Mouse (Mus musculus) hindbrain, embryonic 16.5 days (tissue): ENCODE measurements at regions not wholly inside any gene's neighbourhood (a gene's known extent, or its start where the extent isn't known, plus 50 kb on each side); places are given as distances from the start of the nearest gene placed in this dataset.

ENCODE experiments used
- ATAC-seq: fragments of 200-750 bp; cut with Nextera tagmentation; 2 replicates; pipeline ENCODE4 v1.8.0; 2017; ENCODE audit warnings: moderate TSS enrichment, moderate library complexity
- H3K27ac ChIP-seq: fragments of 300-500 bp; sonication (generic); 2 replicates; pipeline ENCODE4 v1.5.1; 2014; ENCODE audit warnings: low read depth, mild to moderate bottlenecking, control low read depth, low read length, moderate library complexity
- H3K27me3 ChIP-seq: fragments of 300-500 bp; sonication (generic); replicated peaks from 2 replicates; pipeline ENCODE4 v1.6.1; 2014; ENCODE audit warnings: low read length; ENCODE audit not compliant: control insufficient read depth, insufficient read depth
- H3K36me3 ChIP-seq: fragments of 300-500 bp; sonication (generic); 2 replicates; pipeline ENCODE4 v1.6.1; 2014; ENCODE audit warnings: mild to moderate bottlenecking, low read length, moderate library complexity, mixed read lengths; ENCODE audit not compliant: control insufficient read depth, insufficient read depth
- H3K4me1 ChIP-seq: fragments of 300-500 bp; sonication (generic); 2 replicates; pipeline ENCODE4 v1.6.1; 2014; ENCODE audit warnings: low read depth, low read length; ENCODE audit not compliant: control insufficient read depth, insufficient read depth
- H3K4me2 ChIP-seq: fragments of 300-500 bp; sonication (generic); 2 replicates; pipeline ENCODE4 v1.6.1; 2014; ENCODE audit warnings: mild to moderate bottlenecking, low read length, control low read depth, moderate library complexity
- H3K4me3 ChIP-seq: fragments of 300-500 bp; sonication (generic); 2 replicates; pipeline ENCODE4 v1.5.1; 2014; ENCODE audit warnings: mild to moderate bottlenecking, low read length, control low read depth, moderate library complexity
- H3K9ac ChIP-seq: fragments of 300-500 bp; sonication (generic); 2 replicates; pipeline ENCODE4 v1.6.1; 2014; ENCODE audit warnings: low read depth, mild to moderate bottlenecking, control low read depth, low read length, moderate library complexity
- H3K9me3 ChIP-seq: fragments of 300-500 bp; sonication (generic); 2 replicates; pipeline ENCODE4 v1.6.1; 2014; ENCODE audit warnings: mild to moderate bottlenecking, low read length, moderate library complexity; ENCODE audit not compliant: control insufficient read depth
- whole genome bisulfite sequencing: fragments of 180-500 bp; shearing (Covaris S2); extraction: QIAGEN DNeasy Blood & Tissue Kit; methylation state at CpG from one replicate; pipeline ENCODE4 v1.1.7; 2014; 5-methylcytosine and 5-hydroxymethylcytosine counted together

DNA sequence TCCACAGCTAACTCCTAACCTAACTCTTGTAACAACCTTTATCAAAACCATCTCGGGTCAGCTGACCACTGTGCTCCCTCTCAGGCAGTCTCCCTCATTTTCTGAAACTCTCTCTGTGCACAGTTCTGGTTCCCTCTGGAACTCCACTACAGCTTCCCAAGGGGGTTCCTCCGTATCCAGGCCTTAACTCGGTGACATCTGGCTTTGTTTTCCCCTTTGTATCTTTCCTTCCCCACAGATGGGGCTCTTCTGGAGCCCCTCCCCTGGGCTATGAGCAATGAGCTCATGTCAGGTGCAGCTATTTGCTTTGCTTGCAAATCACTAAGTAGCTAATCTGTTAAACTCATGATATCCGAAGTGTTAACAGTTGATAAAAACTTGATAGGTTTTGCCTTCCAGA lies 535.6 kb downstream of the Slc4a3 start:
- Histone ChIP-seq H3K4me1 (no peaks in the 10 kb centered on the region), H3K36me3 (no peaks in the 10 kb centered on the region), H3K27me3 (no peaks in the 10 kb centered on the region), H3K9me3 (no peaks in the 10 kb centered on the region), H3K4me3 (no peak overlapping the region), H3K4me2 (no peak overlapping the region), H3K9ac (no peak overlapping the region), H3K27ac (no peak overlapping the region)
- WGBS = 49% methylated on average over 4 of the region's 4 CpGs
- ATAC-seq = no peak

DNA sequence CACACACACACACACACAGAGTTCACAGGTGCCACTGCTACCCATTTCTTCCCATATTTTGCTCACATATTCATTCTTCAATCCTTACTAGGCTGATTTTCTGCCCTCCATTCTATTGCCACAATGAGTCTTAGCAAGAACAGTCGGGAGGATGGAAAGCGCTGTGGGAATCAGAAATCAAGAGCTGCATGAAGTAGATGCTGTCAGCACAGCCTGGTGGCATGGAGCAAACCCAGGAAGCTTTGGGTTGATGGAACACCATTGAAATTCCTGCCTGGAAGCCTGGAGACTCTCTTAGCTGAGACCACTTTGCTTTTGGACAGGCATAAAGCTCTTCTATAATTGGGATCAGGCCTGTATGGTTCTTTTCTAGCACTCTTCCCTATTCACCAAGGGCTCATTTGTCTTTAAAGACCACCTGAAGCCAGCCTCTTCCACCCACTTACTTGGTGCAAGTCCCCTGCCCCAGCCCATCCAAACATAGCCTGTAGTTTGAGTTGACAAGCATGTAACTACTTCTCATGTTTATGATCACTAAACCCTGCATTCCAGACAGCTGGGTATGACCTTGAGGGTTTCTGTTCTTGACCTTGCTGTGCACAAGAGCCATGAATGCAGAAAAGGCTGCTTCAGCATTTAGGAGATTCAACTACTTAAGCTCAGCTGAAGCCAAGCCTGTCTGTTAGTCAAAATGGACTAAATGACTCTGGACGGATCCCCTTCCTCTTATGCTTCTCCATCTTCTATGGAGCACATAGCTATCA lies 537.4 kb downstream of the Slc4a3 start:
- Histone ChIP-seq H3K4me1 (no peaks in the 10 kb centered on the region), H3K27ac (no peak overlapping the region), H3K4me3 (no peak overlapping the region), H3K9ac (no peak overlapping the region), H3K9me3 (no peaks in the 10 kb centered on the region), H3K4me2 (no peak overlapping the region), H3K27me3 (no peaks in the 10 kb centered on the region), H3K36me3 (no peaks in the 10 kb centered on the region)
- no peak for ATAC-seq
- WGBS = 95% methylated on average over 3 of the region's 3 CpGs

DNA sequence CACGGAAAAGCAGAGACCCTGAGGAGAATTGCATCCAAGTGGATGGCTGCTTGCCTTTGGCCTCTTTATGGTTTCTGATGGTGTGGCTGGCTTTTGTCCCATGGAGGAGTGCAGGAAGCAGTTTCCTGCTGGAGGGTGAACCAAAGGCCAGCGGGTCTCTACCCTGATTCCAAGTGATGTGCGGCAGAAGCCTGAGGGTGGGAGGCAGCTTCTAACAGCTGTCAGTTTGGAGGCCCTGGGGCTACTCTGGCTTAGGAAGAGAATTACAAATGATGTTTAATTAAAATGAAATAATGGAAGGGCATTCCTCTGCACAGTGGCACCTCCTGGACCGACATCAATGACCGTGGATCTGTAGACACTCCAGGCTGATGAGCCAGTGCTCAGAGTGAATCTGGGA lies 545.0 kb downstream of the Slc4a3 start:
- no peak overlapping the region for H3K27ac ChIP-seq
- H3K36me3 ChIP-seq = no peaks in the 10 kb centered on the region
- ATAC-seq = 0 out of 2 replicates have a peak, but pooled peaks have one; percentile 50
- 18% methylated on average over 5 of the region's 5 CpGs for WGBS
- no peaks in the 10 kb centered on the region for H3K9me3 ChIP-seq
- H3K27me3 ChIP-seq = no peaks in the 10 kb centered on the region
- H3K4me1 ChIP-seq = no peaks in the 10 kb centered on the region
- no peak overlapping the region for H3K4me3 ChIP-seq
- no peak overlapping the region for H3K4me2 ChIP-seq
- H3K9ac ChIP-seq = no peak overlapping the region

DNA sequence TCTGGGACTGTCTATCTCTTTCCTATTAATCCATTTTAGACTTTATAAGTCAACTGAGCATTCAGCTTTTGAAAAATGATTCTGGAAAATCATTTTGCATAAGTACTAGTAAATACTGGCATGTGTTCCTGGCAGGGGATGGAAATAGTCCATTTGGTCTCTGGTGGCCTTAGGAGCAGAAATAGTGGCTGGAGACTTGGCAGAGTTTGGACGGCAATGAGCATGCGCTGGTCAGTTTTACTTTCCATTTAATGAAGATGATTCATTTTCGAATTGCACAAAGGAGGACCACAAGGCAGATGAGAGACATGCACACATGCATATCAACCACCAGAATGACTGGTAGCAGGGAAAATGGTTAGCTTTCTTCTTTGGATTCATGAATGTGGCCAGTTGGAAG lies 567.2 kb downstream of the Slc4a3 start:
- 80% methylated on average over 3 of the region's 3 CpGs for WGBS
- Histone ChIP-seq H3K27ac (no peak overlapping the region), H3K27me3 (no peaks in the 10 kb centered on the region), H3K4me2 (no peak overlapping the region), H3K9ac (no peak overlapping the region), H3K4me3 (no peak overlapping the region), H3K36me3 (no peaks in the 10 kb centered on the region), H3K4me1 (no peaks in the 10 kb centered on the region; the same call in 1 of the 2 replicates), H3K9me3 (no peaks in the 10 kb centered on the region)
- no peak for ATAC-seq

DNA sequence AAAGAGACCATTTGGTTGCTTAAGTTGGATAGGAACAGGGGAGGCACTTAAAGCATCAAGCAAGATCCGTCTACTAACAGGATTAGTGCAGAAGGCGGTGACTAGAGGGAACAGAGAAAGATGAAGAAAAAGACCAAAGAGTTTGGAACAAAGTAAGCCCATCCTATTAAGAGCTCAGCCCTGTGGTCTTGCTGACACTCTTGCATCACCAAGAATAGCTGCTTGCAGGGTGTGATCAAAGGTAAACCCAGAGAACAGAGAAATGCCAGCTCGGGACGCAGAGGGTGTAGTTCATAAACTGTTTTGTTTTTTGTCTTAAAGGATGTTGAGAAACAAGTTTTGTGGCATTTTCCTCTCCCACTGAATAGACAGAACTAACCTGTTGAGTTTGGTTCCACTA lies 574.8 kb downstream of the Slc4a3 start:
- Histone ChIP-seq H3K4me3 (no peak overlapping the region), H3K4me1 (no peaks in the 10 kb centered on the region; the same call in 1 of the 2 replicates), H3K9ac (no peak overlapping the region), H3K9me3 (no peaks in the 10 kb centered on the region), H3K36me3 (no peaks in the 10 kb centered on the region), H3K27me3 (no peaks in the 10 kb centered on the region), H3K4me2 (no peak overlapping the region), H3K27ac (no peak overlapping the region)
- ATAC-seq = no peak
- 74% methylated on average over 4 of the region's 4 CpGs for WGBS

DNA sequence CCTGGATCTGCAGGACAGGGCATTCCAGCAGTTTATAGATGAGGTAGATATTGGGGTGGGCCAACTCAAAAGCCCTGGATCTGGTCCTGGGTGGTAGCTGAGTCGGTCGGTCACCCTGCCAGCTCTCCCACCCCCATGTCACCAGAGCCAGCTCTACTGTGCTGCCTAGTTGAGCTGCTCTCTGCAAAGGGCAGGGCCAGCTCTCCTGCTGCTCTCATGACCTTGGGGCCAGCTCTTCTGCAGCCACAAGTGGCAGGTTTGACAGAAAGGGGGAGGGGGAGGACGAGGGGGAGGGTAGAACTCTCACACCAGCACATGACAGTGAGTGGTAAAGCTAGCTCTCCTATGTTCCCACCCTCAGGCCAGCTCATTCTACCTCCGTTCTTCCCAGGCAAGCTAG lies 584.3 kb downstream of the Slc4a3 start:
- Histone ChIP-seq H3K9ac (no peak overlapping the region), H3K36me3 (no peaks in the 10 kb centered on the region), H3K4me3 (no peak overlapping the region), H3K4me2 (no peak overlapping the region), H3K4me1 (no peaks in the 10 kb centered on the region), H3K27me3 (no peaks in the 10 kb centered on the region), H3K27ac (no peak overlapping the region), H3K9me3 (no peaks in the 10 kb centered on the region)
- WGBS = 43% methylated on average over 4 of the region's 4 CpGs
- no peak for ATAC-seq

DNA sequence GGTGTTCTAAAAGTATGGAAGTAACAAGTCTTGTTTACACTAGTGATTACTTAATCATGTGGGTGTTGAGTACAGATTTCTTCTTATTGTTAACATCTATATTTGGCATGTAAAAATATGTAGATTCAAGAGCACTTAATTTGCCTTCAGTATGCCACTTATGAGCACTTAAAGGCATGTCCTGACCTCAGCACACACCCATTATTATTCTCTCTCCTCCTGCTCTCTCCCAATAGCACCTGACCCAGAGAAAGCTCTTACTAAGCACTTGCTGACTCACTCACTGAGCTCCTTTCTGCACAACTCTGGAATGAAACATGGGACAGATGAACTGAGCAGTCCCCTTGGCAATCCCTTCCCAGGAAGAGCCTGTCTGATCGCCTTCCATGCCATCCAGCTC lies 590.7 kb downstream of the Slc4a3 start:
- Histone ChIP-seq H3K27ac (no peak overlapping the region), H3K9ac (no peak overlapping the region)
- WGBS = 87% methylated on average over 1 of the region's 1 CpGs

DNA sequence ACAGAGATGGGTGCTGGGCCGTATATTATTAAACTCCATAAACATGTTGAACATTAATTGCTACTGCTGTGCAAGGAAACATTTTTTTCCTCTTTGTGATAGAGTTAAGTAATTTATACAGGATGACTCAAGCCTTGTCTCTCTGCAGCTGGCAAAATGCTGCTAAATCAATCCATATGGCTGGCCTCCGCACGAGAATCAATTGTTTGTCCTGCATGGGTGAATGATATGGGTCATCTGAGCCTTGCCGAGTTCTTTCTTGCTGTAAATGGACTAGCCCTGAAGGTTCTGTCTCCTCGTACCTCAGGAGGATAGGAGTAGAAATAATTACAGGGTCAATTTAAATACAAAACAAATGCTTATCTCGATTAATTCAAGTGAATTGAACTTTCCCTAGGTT lies 591.6 kb downstream of the Slc4a3 start:
- Histone ChIP-seq H3K4me1 (no peaks in the 10 kb centered on the region), H3K4me3 (no peak overlapping the region), H3K27me3 (no peaks in the 10 kb centered on the region), H3K9ac (no peak overlapping the region), H3K27ac (no peak overlapping the region), H3K4me2 (no peak overlapping the region), H3K9me3 (no peaks in the 10 kb centered on the region), H3K36me3 (no peaks in the 10 kb centered on the region)
- WGBS = 41% methylated on average over 6 of the region's 6 CpGs
- ATAC-seq = no peak

More for the DNA sequence above, 590.7 kb downstream of the Slc4a3 start:
- ATAC-seq = no peak
- Histone ChIP-seq H3K9me3 (no peaks in the 10 kb centered on the region), H3K36me3 (no peaks in the 10 kb centered on the region), H3K27me3 (no peaks in the 10 kb centered on the region), H3K4me3 (no peak overlapping the region), H3K4me2 (no peak overlapping the region), H3K4me1 (no peaks in the 10 kb centered on the region)

DNA sequence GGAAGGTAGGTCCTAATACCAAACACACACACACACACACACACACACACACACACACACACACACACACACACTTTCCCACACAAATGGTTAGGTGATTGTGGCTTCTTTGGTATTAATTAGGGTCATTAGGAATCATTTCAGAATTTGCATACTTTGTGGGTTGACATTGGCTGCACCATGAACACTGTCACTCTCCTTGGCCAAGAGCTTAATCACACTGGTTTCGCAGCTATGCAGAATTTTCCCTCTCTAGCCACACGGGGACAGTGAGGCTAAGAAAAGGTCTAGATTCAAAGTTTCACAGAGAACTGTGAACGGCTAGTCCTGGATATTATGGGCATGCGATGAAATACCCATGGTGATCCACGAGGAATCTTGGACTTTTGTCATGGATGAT lies 597.5 kb downstream of the Slc4a3 start:
- H3K27ac ChIP-seq = no peak overlapping the region
- 66% methylated on average over 5 of the region's 5 CpGs for WGBS

More for the DNA sequence above, 597.5 kb downstream of the Slc4a3 start:
- Histone ChIP-seq H3K9ac (no peak overlapping the region), H3K9me3 (no peaks in the 10 kb centered on the region), H3K36me3 (no peaks in the 10 kb centered on the region), H3K4me3 (no peak overlapping the region), H3K27me3 (no peaks in the 10 kb centered on the region), H3K4me2 (no peak overlapping the region), H3K4me1 (no peaks in the 10 kb centered on the region)
- ATAC-seq = no peak
